Mouse (Mus musculus) megakaryocyte, embryonic 14.5 days (primary cell): ENCODE data around the gene Adgrg1. TPM values are rescaled to one million over a fixed set of nuclear protein-coding genes. Genes with fewer than 3 reads are reported as not detected.

Experiments used
- H3K27me3 ChIP-seq: replicated peaks from 2 replicates; pipeline ENCODE3; 2012; ENCODE audit warnings: inconsistent platforms
- H3K36me3 ChIP-seq: replicated peaks from 2 replicates; pipeline ENCODE3; 2012; ENCODE audit warnings: low read length, inconsistent platforms, mixed read lengths
- H3K4me1 ChIP-seq: 2 replicates; pipeline ENCODE4 v1.6.1; 2012; ENCODE audit warnings: inconsistent platforms
- H3K4me3 ChIP-seq: replicated peaks from 2 replicates; pipeline ENCODE3; 2012; ENCODE audit warnings: moderate library complexity, mild to moderate bottlenecking, inconsistent platforms
- H3K9me3 ChIP-seq: 2 replicates; pipeline ENCODE4 v1.6.1; 2012; ENCODE audit warnings: inconsistent platforms
- FLI1 ChIP-seq: IDR thresholded peaks from 2 replicates; pipeline ENCODE4 v1.6.1; 2012; ENCODE audit warnings: low read length, inconsistent platforms, mixed read lengths
- GATA1 ChIP-seq: IDR thresholded peaks from 3 replicates; pipeline ENCODE4 v1.6.1; 2012; ENCODE audit warnings: mixed read lengths, low read length, inconsistent platforms, borderline replicate concordance
- polyA plus RNA-seq: library from polyadenylated mRNA; stranded (reverse); fragments of >175 nt; gene quantifications from 2 replicates; pipeline ENCODE4 v1.2.3, GENCODE M21; 2012; ENCODE audit warnings: low replicate concordance; ENCODE audit not compliant: insufficient read depth

Adgrg1 gene
- polyA plus RNA-seq, 1 experiment = 388 TPM

DNA sequence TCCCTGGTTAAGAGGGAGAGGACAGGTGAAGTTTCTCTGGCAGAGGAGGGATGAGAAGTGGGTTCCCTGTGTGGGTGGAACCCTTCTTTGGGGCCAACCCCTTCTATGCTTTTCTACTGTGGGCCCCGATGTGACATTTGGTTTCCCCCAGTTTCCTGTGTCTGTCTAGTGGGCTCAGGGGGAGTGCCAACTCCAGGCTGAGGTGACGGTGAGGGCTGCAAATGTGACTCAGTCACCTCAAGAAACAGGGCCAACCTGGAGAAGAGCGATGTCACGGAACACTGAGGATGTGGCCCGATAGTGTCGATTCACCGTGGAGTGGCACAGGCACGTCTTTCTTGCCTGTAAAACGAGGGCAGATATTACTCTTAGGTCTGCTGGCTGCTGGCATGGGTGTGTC is 1.3 kb upstream of the Adgrg1 start:
- H3K4me1 ChIP-seq = peaks cover 99% of the 10 kb centered on the region
- TF ChIP-seq FLI1 (no peak), GATA1 (no peak)
- peak overlapping the region; percentile 80 for H3K4me3 ChIP-seq
- no peaks in the 10 kb centered on the region for H3K9me3 ChIP-seq
- peaks cover 7% of the 10 kb centered on the region for H3K36me3 ChIP-seq
- peaks cover 3% of the 10 kb centered on the region for H3K27me3 ChIP-seq

DNA sequence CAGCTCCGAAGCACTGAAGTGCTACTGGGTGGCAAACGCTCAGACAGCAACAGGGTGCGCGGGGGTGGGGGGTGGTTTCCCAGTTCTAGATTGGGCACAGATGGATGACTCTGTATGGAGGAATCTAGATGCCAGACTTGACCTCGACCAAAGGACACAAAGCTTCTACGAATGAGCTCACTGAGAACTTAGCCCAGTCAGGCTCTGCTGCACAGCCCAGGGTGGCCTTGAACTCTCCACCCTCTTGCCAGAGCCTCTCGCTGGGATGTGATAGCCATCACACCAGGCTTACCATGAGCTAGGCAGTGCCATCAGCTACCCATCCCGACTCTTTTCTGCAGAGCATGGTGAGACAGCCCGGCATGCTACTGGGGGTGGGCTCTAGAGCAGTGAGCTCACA is 765 bp upstream of the Adgrg1 start:
- TF ChIP-seq GATA1 = no peak
- no peak for TF ChIP-seq FLI1
- H3K4me3 ChIP-seq = peak overlapping the region; percentile 80
- no peaks in the 10 kb centered on the region for H3K9me3 ChIP-seq
- peaks cover 3% of the 10 kb centered on the region for H3K27me3 ChIP-seq
- H3K36me3 ChIP-seq = peaks cover 3% of the 10 kb centered on the region
- H3K4me1 ChIP-seq = peaks cover 99% of the 10 kb centered on the region

GRCm38 (mm10) chr8:94976651-94977417 is 2.3 kb downstream of the Adgrg1 start:
- H3K4me1 ChIP-seq = peaks cover 99% of the 10 kb centered on the region
- peaks cover under 1% of the 10 kb centered on the region for H3K36me3 ChIP-seq
- TF ChIP-seq GATA1 (no peak), FLI1 (no peak)
- H3K27me3 ChIP-seq = peaks cover 3% of the 10 kb centered on the region
- H3K9me3 ChIP-seq = no peaks in the 10 kb centered on the region
- H3K4me3 ChIP-seq = peak overlapping the region; percentile 91

DNA sequence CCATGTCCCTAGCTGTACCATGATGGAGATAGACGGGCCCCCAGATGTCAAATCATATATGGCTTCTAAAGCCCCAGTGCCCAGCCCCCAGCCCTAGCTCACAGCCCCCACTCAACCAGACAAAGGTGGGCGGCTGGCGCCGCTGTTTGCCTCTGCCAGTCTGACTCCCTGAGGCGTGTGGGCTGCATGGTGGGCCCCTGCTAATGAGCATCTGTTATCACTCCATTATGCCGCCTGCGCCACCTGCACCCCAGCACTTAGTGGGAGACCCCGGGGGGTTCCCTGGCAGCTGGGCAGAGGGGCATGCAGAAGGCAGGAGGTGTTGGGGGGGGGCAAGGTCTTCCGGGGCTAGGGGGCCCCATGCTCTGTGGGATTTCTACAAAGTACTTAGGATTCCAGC is 3.6 kb downstream of the Adgrg1 start:
- Histone ChIP-seq H3K4me1 (peaks cover 99% of the 10 kb centered on the region), H3K27me3 (peaks cover 3% of the 10 kb centered on the region), H3K9me3 (no peaks in the 10 kb centered on the region), H3K4me3 (peak overlapping the region; percentile 91), H3K36me3 (no peaks in the 10 kb centered on the region)
- TF ChIP-seq GATA1 (no peak), FLI1 (no peak)

GRCm38 (mm10) chr8:94978593-94979319 is 4.2 kb downstream of the Adgrg1 start:
- H3K36me3 ChIP-seq = no peaks in the 10 kb centered on the region
- peaks cover 3% of the 10 kb centered on the region for H3K27me3 ChIP-seq
- H3K9me3 ChIP-seq = no peaks in the 10 kb centered on the region
- peak overlapping the region; percentile 91 for H3K4me3 ChIP-seq
- peaks cover 99% of the 10 kb centered on the region for H3K4me1 ChIP-seq
- TF ChIP-seq GATA1 (no peak), FLI1 (no peak)

GRCm38 (mm10) chr8:94980176-94980575 is 5.6 kb downstream of the Adgrg1 start:
- peaks cover 3% of the 10 kb centered on the region for H3K27me3 ChIP-seq
- no peaks in the 10 kb centered on the region for H3K9me3 ChIP-seq
- TF ChIP-seq FLI1 = no peak
- no peak for TF ChIP-seq GATA1
- peaks cover 90% of the 10 kb centered on the region for H3K4me1 ChIP-seq
- H3K4me3 ChIP-seq = peak overlapping the region; percentile 70
- H3K36me3 ChIP-seq = peaks cover 3% of the 10 kb centered on the region

DNA sequence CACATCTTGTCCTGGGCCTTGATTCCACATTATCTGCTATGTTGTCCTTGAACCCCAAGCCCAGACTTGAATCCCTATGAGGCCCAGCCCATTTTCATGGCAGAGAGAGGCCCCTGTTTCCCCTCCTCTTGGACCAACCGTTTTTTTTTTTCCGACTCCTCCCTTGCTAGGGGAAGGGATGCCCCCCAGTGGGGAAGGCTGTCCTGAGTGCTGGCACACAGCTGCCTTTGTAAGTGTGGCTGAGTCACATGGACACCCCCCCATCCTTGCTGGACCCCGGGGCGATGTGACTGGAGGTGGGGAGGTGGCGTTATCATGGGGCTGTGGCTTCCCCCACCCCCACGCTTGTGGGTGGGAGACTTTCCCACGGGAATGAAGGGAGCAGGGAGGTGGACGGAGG is 6.4 kb downstream of the Adgrg1 start:
- H3K27me3 ChIP-seq = peaks cover 3% of the 10 kb centered on the region
- no peaks in the 10 kb centered on the region for H3K9me3 ChIP-seq
- peaks cover 86% of the 10 kb centered on the region for H3K4me1 ChIP-seq
- no peak for TF ChIP-seq FLI1
- TF ChIP-seq GATA1 = no peak
- peak overlapping the region; percentile 79 for H3K4me3 ChIP-seq
- peaks cover 11% of the 10 kb centered on the region for H3K36me3 ChIP-seq

- no peak for TF ChIP-seq GATA1
- no peak for TF ChIP-seq FLI1
- H3K27me3 ChIP-seq = peaks cover 3% of the 10 kb centered on the region
- peaks cover 85% of the 10 kb centered on the region for H3K4me1 ChIP-seq
- H3K9me3 ChIP-seq = no peaks in the 10 kb centered on the region
- peaks cover 19% of the 10 kb centered on the region for H3K36me3 ChIP-seq
- H3K4me3 ChIP-seq = peak overlapping the region; percentile 65
These were observed 7.3 kb downstream of the Adgrg1 start for GRCm38 (mm10) chr8:94981848-94982247.

DNA sequence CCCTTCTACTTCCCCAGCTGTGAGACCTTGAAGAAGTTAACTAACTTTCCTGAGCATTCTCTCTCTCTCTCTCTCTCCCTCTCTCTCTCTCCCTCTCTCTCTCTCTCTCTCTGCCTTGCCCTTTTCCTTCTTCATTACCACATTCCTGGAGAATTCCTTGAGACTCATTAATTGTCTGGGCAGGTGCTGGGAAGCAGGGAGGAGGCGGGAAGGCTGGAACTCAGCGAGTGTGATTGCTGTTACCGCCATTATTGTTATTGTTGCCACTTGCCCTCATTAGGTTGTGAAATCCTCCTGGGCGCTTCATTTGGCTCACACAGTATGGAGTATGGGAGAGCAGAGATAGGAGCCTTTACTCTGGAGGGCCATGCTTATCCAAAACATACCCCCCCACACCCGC is 8.6 kb downstream of the Adgrg1 start:
- H3K36me3 ChIP-seq = peaks cover 32% of the 10 kb centered on the region
- peak overlapping the region; percentile 85 for H3K4me3 ChIP-seq
- peaks cover 85% of the 10 kb centered on the region for H3K4me1 ChIP-seq
- no peaks in the 10 kb centered on the region for H3K27me3 ChIP-seq
- no peaks in the 10 kb centered on the region for H3K9me3 ChIP-seq
- TF ChIP-seq FLI1 (no peak), GATA1 (no peak)

- TF ChIP-seq FLI1 = no peak
- no peak for TF ChIP-seq GATA1
- H3K27me3 ChIP-seq = no peaks in the 10 kb centered on the region
- H3K36me3 ChIP-seq = peaks cover 41% of the 10 kb centered on the region
- H3K9me3 ChIP-seq = no peaks in the 10 kb centered on the region
- peaks cover 85% of the 10 kb centered on the region for H3K4me1 ChIP-seq
- peak overlapping the region; percentile 93 for H3K4me3 ChIP-seq
These were observed 9.4 kb downstream of the Adgrg1 start for GRCm38 (mm10) chr8:94983881-94984516.
